Mouse (Mus musculus) hindbrain, embryonic 10.5 days (tissue): ENCODE results near the gene Glod5. TPM values are rescaled to one million over a fixed set of nuclear protein-coding genes. Genes with fewer than 3 reads are reported as not detected.

ENCODE experiments used
- DNase-seq: peaks from one replicate; pipeline ENCODE4 v3.0.0-alpha.2; 2017; ENCODE audit warnings: low spot score
- H3K27ac ChIP-seq: fragments of 300-500 bp; sonication (generic); 2 replicates; pipeline ENCODE4 v1.5.1; 2016; ENCODE audit warnings: mild to moderate bottlenecking, moderate library complexity
- H3K27me3 ChIP-seq: fragments of 300-500 bp; sonication (generic); 2 replicates; pipeline ENCODE4 v1.6.1; 2016; ENCODE audit warnings: mild to moderate bottlenecking; ENCODE audit not compliant: poor library complexity, insufficient read depth, severe bottlenecking
- H3K36me3 ChIP-seq: fragments of 300-500 bp; sonication (generic); 2 replicates; pipeline ENCODE4 v1.6.1; 2016; ENCODE audit warnings: mild to moderate bottlenecking, moderate library complexity
- H3K4me1 ChIP-seq: fragments of 300-500 bp; sonication (generic); replicated peaks from 2 replicates; pipeline ENCODE4 v1.6.1; 2016; ENCODE audit warnings: mild to moderate bottlenecking
- H3K4me3 ChIP-seq: fragments of 300-500 bp; sonication (generic); 2 replicates; pipeline ENCODE4 v1.5.1; 2016; ENCODE audit warnings: mild to moderate bottlenecking, moderate library complexity
- H3K9me3 ChIP-seq: fragments of 300-500 bp; sonication (generic); 2 replicates; pipeline ENCODE4 v1.6.1; 2016; ENCODE audit warnings: mild to moderate bottlenecking, moderate library complexity
- WGBS: fragments of 180-500 bp; shearing (Covaris S2); methylation state at CpG from one replicate; pipeline ENCODE4 v1.1.7; 2016; 5-methylcytosine and 5-hydroxymethylcytosine counted together
- polyA plus RNA-seq: library from polyadenylated mRNA; unstranded; fragments of >200 nt; fragmentation: Nextera tagmentation; extraction: Ambion mirVana; gene quantifications from 2 replicates; pipeline ENCODE4 v1.2.1, GENCODE M21; 2016

Gene Glod5
- polyA plus RNA-seq, 1 experiment from 2014 or later, result not detected

- Histone ChIP-seq H3K4me3 (no peak overlapping the region), H3K27ac (no peak overlapping the region), H3K27me3 (no peaks in the 10 kb centered on the region), H3K4me1 (no peaks in the 10 kb centered on the region), H3K36me3 (no peaks in the 10 kb centered on the region), H3K9me3 (peaks cover 3% of the 10 kb centered on the region; the same call in 1 of the 2 replicates)
- DNase-seq, result no peak
- WGBS, result 93% methylated on average over 9 of the region's 9 CpGs
These were observed 59.4 kb downstream of the Glod5 start for GRCm38 (mm10) chrX:7958868-7959267.

Other genes with a start within 250 kb of the Glod5 start
- gene Gripap1, start 228.7 kb downstream of the Glod5 start, polyA plus RNA-seq, result 45.3 and 47.8 TPM in 2 replicates
- gene Kcnd1, start 196.2 kb downstream of the Glod5 start, polyA plus RNA-seq, result 1.4 and 2.2 TPM in 2 replicates
- gene Otud5, start 177.1 kb downstream of the Glod5 start, polyA plus RNA-seq, result 43.8 and 55.9 TPM in 2 replicates
- 8.8 and 10.2 TPM in 2 replicates for gene Pim2, start 140.2 kb downstream of the Glod5 start, polyA plus RNA-seq
- gene Slc35a2, start 134.5 kb downstream of the Glod5 start, polyA plus RNA-seq, result 26.6 and 32.5 TPM in 2 replicates
- 131 and 160 TPM in 2 replicates for gene Pqbp1, start 119.2 kb downstream of the Glod5 start, polyA plus RNA-seq
- gene Timm17b, start 119.1 kb downstream of the Glod5 start, polyA plus RNA-seq, result 206 and 214 TPM in 2 replicates
- not detected in 2 replicates for gene Gm10491, start 110.7 kb downstream of the Glod5 start, polyA plus RNA-seq
- not detected in 2 replicates for gene Gm10490, start 109.0 kb downstream of the Glod5 start, polyA plus RNA-seq
- gene Pcsk1n, start 98.7 kb downstream of the Glod5 start, polyA plus RNA-seq, result 7.8 and 39.8 TPM in 2 replicates
- not detected in 2 replicates for gene Eras, start 89.9 kb downstream of the Glod5 start, polyA plus RNA-seq
- gene Hdac6, start 70.6 kb downstream of the Glod5 start, polyA plus RNA-seq, result 58.5 and 61.5 TPM in 2 replicates
- 5.3 and 7.4 TPM in 2 replicates for gene Gata1, start 40.4 kb downstream of the Glod5 start, polyA plus RNA-seq
- 74.9 and 90.9 TPM in 2 replicates for gene Suv39h1, start 56.3 kb upstream of the Glod5 start, polyA plus RNA-seq
- gene Was, start 72.0 kb upstream of the Glod5 start, polyA plus RNA-seq, result 0.15 and 0.24 TPM in 2 replicates
- gene Wdr13, start 114.4 kb upstream of the Glod5 start, polyA plus RNA-seq, result 25.8 and 26.7 TPM in 2 replicates
- gene Rbm3, start 127.4 kb upstream of the Glod5 start, polyA plus RNA-seq, result 402 and 425 TPM in 2 replicates
- gene Tbc1d25, start 157.7 kb upstream of the Glod5 start, polyA plus RNA-seq, result 10.0 and 12.1 TPM in 2 replicates
- gene Ebp, start 175.0 kb upstream of the Glod5 start, polyA plus RNA-seq, result 37.4 and 40.3 TPM in 2 replicates
- gene Porcn, start 188.0 kb upstream of the Glod5 start, polyA plus RNA-seq, result 15.1 and 22.6 TPM in 2 replicates
- 45.7 and 48.9 TPM in 2 replicates for gene Ftsj1, start 233.9 kb upstream of the Glod5 start, polyA plus RNA-seq